Mouse (Mus musculus) heart, postnatal 0 days (tissue): ENCODE results near the gene Nsd1. TPM values are rescaled to one million over a fixed set of nuclear protein-coding genes. Genes with fewer than 3 reads are reported as not detected.

Experiments
- ATAC-seq: fragments of 200-750 bp; cut with Nextera tagmentation; 2 replicates; pipeline ENCODE4 v1.8.0; 2017; ENCODE audit warnings: low read depth, moderate number of reproducible peaks, moderate library complexity; ENCODE audit not compliant: insufficient read depth
- DNase-seq: peaks from one replicate; pipeline ENCODE4 v3.0.0-alpha.2; 2016; ENCODE audit warnings: low spot score
- H3K27ac ChIP-seq: fragments of 300-500 bp; sonication (generic); 2 replicates; pipeline ENCODE4 v1.5.1; 2014; ENCODE audit warnings: low read depth, mild to moderate bottlenecking
- H3K27me3 ChIP-seq: fragments of 300-500 bp; sonication (generic); 2 replicates; pipeline ENCODE4 v1.6.1; 2014; ENCODE audit warnings: low read length, mixed read lengths; ENCODE audit not compliant: control insufficient read depth, insufficient read depth
- H3K36me3 ChIP-seq: fragments of 300-500 bp; sonication (generic); replicated peaks from 2 replicates; pipeline ENCODE4 v1.6.1; 2014; ENCODE audit warnings: low read length, mixed read lengths; ENCODE audit not compliant: control insufficient read depth, insufficient read depth
- H3K4me1 ChIP-seq: fragments of 300-500 bp; sonication (generic); 2 replicates; pipeline ENCODE4 v1.6.1; 2014; ENCODE audit warnings: antibody characterized with exemption; ENCODE audit not compliant: control insufficient read depth, insufficient read depth
- H3K4me2 ChIP-seq: fragments of 300-500 bp; sonication (generic); 2 replicates; pipeline ENCODE4 v1.6.1; 2014; ENCODE audit warnings: low read depth, mild to moderate bottlenecking, low read length, moderate library complexity
- H3K4me3 ChIP-seq: fragments of 300-500 bp; sonication (generic); 2 replicates; pipeline ENCODE4 v1.5.1; 2014; ENCODE audit warnings: low read depth, low read length
- H3K9ac ChIP-seq: fragments of 300-500 bp; sonication (generic); replicated peaks from 2 replicates; pipeline ENCODE4 v1.6.1; 2014; ENCODE audit warnings: low read depth, low read length, mixed read lengths
- H3K9me3 ChIP-seq: fragments of 300-500 bp; sonication (generic); replicated peaks from 2 replicates; pipeline ENCODE4 v1.6.1; 2016; ENCODE audit warnings: low read length; ENCODE audit not compliant: control insufficient read depth
- CTCF ChIP-seq: IDR thresholded peaks from 2 replicates; pipeline ENCODE4 v1.5.1; 2016; ENCODE audit warnings: antibody characterized with exemption, control low read depth, low read depth
- EP300 ChIP-seq: IDR thresholded peaks from 2 replicates; pipeline ENCODE4 v1.6.1; 2016; ENCODE audit warnings: antibody characterized with exemption, low read depth
- WGBS: fragments of 180-500 bp; shearing (Covaris S2); extraction: QIAGEN DNeasy Blood & Tissue Kit; methylation state at CpG from one replicate; pipeline ENCODE4 v1.1.7; 2014; 5-methylcytosine and 5-hydroxymethylcytosine counted together
- polyA plus RNA-seq: library from polyadenylated mRNA; unstranded; fragments of >200 nt; fragmentation: Nextera tagmentation; extraction: Ambion mirVana; gene quantifications from 2 replicates; pipeline ENCODE4 v1.2.1, GENCODE M21; 2015
- total RNA-seq: library from RNA; depleted of rRNA; stranded (reverse); fragments of >200 nt; gene quantifications from 2 replicates; pipeline ENCODE4 v1.2.3, GENCODE M21; 2014; ENCODE audit warnings: low replicate concordance

The Nsd1 gene
- total and polyA plus RNA-seq, 2 experiments from 2014 or later, result 45.4 to 75.1 TPM

- WGBS, result 86% methylated on average over 8 of the region's 8 CpGs
- no peak for ATAC-seq
- H3K27ac ChIP-seq, result no peak overlapping the region
- no peaks in the 10 kb centered on the region for H3K27me3 ChIP-seq
- H3K9me3 ChIP-seq, result no peaks in the 10 kb centered on the region
- no peak for DNase-seq
- H3K9ac ChIP-seq, result no peak overlapping the region
- no peak overlapping the region for H3K4me2 ChIP-seq
- peaks cover 84% of the 10 kb centered on the region for H3K36me3 ChIP-seq
- H3K4me3 ChIP-seq, result no peak overlapping the region
- no peak for TF ChIP-seq EP300
- no peak for TF ChIP-seq CTCF
- no peaks in the 10 kb centered on the region for H3K4me1 ChIP-seq
These were observed 102.5 kb downstream of the Nsd1 start for GRCm38 (mm10) chr13:55312028-55312630.

GRCm38 (mm10) chr13:55313051-55313450, 103.5 kb downstream of the Nsd1 start:
- no peaks in the 10 kb centered on the region for H3K9me3 ChIP-seq
- ATAC-seq, result no peak
- 75% methylated on average over 9 of the region's 9 CpGs for WGBS
- H3K4me1 ChIP-seq, result no peaks in the 10 kb centered on the region
- H3K4me3 ChIP-seq, result no peak overlapping the region
- peaks cover 76% of the 10 kb centered on the region for H3K36me3 ChIP-seq
- DNase-seq, result no peak
- no peak overlapping the region for H3K4me2 ChIP-seq
- H3K9ac ChIP-seq, result no peak overlapping the region
- TF ChIP-seq EP300 (no peak), CTCF (no peak)
- H3K27ac ChIP-seq, result no peak overlapping the region
- H3K27me3 ChIP-seq, result no peaks in the 10 kb centered on the region

- no peaks in the 10 kb centered on the region for H3K27me3 ChIP-seq
- ATAC-seq (no peak), DNase-seq (no peak)
- no peak for TF ChIP-seq EP300
- TF ChIP-seq CTCF, result no peak
- H3K4me1 ChIP-seq, result no peaks in the 10 kb centered on the region
- 75% methylated on average over 2 of the region's 2 CpGs for WGBS
- no peak overlapping the region for H3K4me2 ChIP-seq
- H3K9me3 ChIP-seq, result no peaks in the 10 kb centered on the region
- peaks cover 73% of the 10 kb centered on the region for H3K36me3 ChIP-seq
- H3K9ac ChIP-seq, result no peak overlapping the region
- H3K4me3 ChIP-seq, result no peak overlapping the region
- H3K27ac ChIP-seq, result no peak overlapping the region
These were observed 105.4 kb downstream of the Nsd1 start for GRCm38 (mm10) chr13:55314891-55315412.

- no peak overlapping the region for H3K4me2 ChIP-seq
- no peaks in the 10 kb centered on the region for H3K9me3 ChIP-seq
- WGBS, result 81% methylated on average over 3 of the region's 3 CpGs
- no peak overlapping the region for H3K9ac ChIP-seq
- no peak overlapping the region for H3K4me3 ChIP-seq
- H3K27ac ChIP-seq, result no peak overlapping the region
- peaks cover 10% of the 10 kb centered on the region for H3K4me1 ChIP-seq
- TF ChIP-seq CTCF (no peak), EP300 (no peak)
- peaks cover 43% of the 10 kb centered on the region for H3K36me3 ChIP-seq
- ATAC-seq (no peak), DNase-seq (no peak)
- H3K27me3 ChIP-seq, result no peaks in the 10 kb centered on the region
These were observed 108.8 kb downstream of the Nsd1 start for GRCm38 (mm10) chr13:55318351-55318750.

DNA sequence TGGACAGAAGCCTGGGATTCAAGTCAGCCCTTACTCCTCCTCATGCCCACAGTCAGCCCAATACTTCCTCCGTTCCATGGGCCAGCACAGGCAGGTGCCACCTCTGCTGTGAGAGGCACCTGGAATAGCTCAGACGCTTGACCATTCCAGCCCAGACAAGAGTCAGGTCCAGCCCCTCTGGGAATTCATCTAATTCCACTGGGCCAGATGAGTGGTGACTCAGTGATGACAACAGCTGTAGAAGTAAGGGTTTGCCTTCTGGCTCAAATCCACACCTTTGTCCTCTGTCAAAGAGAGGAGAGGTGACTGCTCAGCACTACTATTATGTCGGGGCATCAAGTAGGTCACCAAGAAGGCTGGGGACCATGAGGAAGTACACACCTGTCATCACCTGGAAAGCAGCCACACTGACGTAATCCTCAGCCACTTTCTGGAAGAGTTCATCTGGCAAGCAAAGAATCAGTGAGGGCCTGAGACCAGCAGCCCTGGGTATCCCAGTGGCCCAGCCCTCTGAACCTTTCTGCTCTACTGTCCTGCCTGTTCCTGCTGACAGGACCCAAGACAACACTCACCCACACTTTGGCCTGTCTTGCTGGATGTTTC, 110.5 kb downstream of the Nsd1 start, which contains the start of gene Prelid1:
Prelid1 (plus strand) TSS at position 570 of the 603 bp plus-strand sequence.
- Histone ChIP-seq H3K9me3 (no peaks in the 10 kb centered on the region), H3K4me2 (peak within 1 kb of the TSS; percentile 95), H3K9ac (peak within 1 kb of the TSS; percentile 90), H3K4me1 (peaks cover 10% of the 10 kb centered on the region), H3K27me3 (no peaks in the 10 kb centered on the region), H3K36me3 (peaks cover 40% of the 10 kb centered on the region), H3K4me3 (peak within 1 kb of the TSS; percentile 82), H3K27ac (peak within 1 kb of the TSS; percentile 75)
- DNase-seq (peak; percentile 15), ATAC-seq (no peak)
- TF ChIP-seq EP300 (no peak), CTCF (no peak)
- WGBS, result 36% methylated on average over 4 of the region's 4 CpGs
